In the genomic region with DNA sequence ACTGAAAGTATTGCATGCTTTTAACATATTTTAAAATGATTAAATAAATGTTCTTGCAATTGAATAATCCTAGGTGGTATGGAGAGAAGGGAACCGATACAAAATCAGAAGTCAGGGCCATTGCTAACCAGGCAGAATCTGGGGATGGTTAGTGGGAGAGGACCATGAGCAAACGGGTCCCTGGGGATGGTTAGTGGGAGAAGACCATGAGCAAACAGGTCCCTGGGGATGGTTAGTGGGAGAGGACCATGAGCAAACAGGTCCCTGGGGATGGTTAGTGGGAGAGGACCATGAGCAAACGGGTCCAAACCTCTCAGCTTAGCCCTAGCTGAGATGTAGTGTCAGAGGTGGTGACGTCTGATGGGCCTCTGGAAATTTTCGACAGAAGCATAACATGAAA, we compare ENCODE assay signal across 27 mouse cellular contexts. TPM values are rescaled to one million over a fixed set of nuclear protein-coding genes. Genes with fewer than 3 reads are reported as not detected.
"Had no signal": no experiment of that assay in that cellular context is flagged by ENCODE, and none has a peak within 500 bp of the region (broad histone marks: within the 10 kb centered on the region; RNA-seq: fewer than 3 reads in every experiment).

No protein-coding gene starts in this region.

- H3K9me3 ChIP-seq: heart, embryonic 10.5 days; heart, embryonic 12.5 days; hindbrain, embryonic 10.5 days; hindbrain, embryonic 12.5 days; intestine, embryonic 15.5 days; limb, embryonic 13.5 days; limb, embryonic 15.5 days; liver, embryonic 12.5 days had no signal

- H3K36me3 ChIP-seq: heart, embryonic 10.5 days; heart, embryonic 12.5 days; hindbrain, embryonic 10.5 days; hindbrain, embryonic 12.5 days; intestine, embryonic 15.5 days; limb, embryonic 13.5 days; limb, embryonic 15.5 days; liver, embryonic 12.5 days had no signal

- ATAC-seq: hindbrain, embryonic 16.5 days; inflammation-experienced regulatory T-cells, adult 6 months; intestine, embryonic 15.5 days; intestine, postnatal 0 days; liver, embryonic 12.5 days had no signal

- H3K4me1 ChIP-seq: heart, embryonic 10.5 days; heart, embryonic 12.5 days; hindbrain, embryonic 10.5 days; hindbrain, embryonic 12.5 days; intestine, embryonic 15.5 days; limb, embryonic 13.5 days; limb, embryonic 15.5 days; liver, embryonic 12.5 days had no signal

- H3K27me3 ChIP-seq: heart, embryonic 12.5 days; hindbrain, embryonic 12.5 days; intestine, embryonic 15.5 days; limb, embryonic 13.5 days; limb, embryonic 15.5 days; liver, embryonic 12.5 days had no signal

- H3K4me3 ChIP-seq: gastrocnemius, adult 2 months; heart, embryonic 10.5 days; heart, embryonic 12.5 days; hindbrain, embryonic 10.5 days; hindbrain, embryonic 12.5 days; intestine, embryonic 15.5 days; layer of hippocampus, adult 2 months; left cerebral cortex, adult 2 months; limb, embryonic 13.5 days; limb, embryonic 15.5 days; liver, embryonic 12.5 days had no signal

- H3K4me2 ChIP-seq: heart, embryonic 12.5 days; hindbrain, embryonic 12.5 days; hindbrain, embryonic 14.5 days; intestine, embryonic 15.5 days; limb, embryonic 13.5 days; limb, embryonic 15.5 days; liver, embryonic 12.5 days had no signal

- H3K27ac ChIP-seq: gastrocnemius, adult 2 months; heart, embryonic 10.5 days; hindbrain, embryonic 10.5 days; hindbrain, embryonic 12.5 days; hindbrain, embryonic 14.5 days; intestine, embryonic 15.5 days; layer of hippocampus, adult 2 months; left cerebral cortex, adult 2 months; limb, embryonic 13.5 days; limb, embryonic 15.5 days; liver, embryonic 12.5 days; liver, embryonic 14.5 days had no signal

- DNase-seq: gastrocnemius, adult 2 months; gastrocnemius, postnatal 10 days; gastrocnemius, postnatal 25 days; heart, postnatal 10 days; heart, postnatal 4 days; kidney, adult 18-20 months; kidney, adult 8-10 months; kidney, postnatal 4 days had no signal

- H3K9ac ChIP-seq: heart, embryonic 12.5 days; hindbrain, embryonic 12.5 days; hindbrain, embryonic 14.5 days; intestine, embryonic 15.5 days; limb, embryonic 13.5 days; limb, embryonic 15.5 days; liver, embryonic 12.5 days; liver, embryonic 14.5 days had no signal

RNA-seq across cellular contexts. Expression of gene Gm10645, which starts 55.8 kb away (rescaled TPM):
- total RNA-seq: gastrocnemius, adult 2 months; gastrocnemius, postnatal 25 days; gastrocnemius, postnatal 4 days; granulocyte monocyte progenitor cell, adult 5-6 weeks; heart, adult 8-10 months; liver, adult 2 months had no signal
- polyA plus RNA-seq: inflammation-experienced regulatory T-cells, adult 6 months had no signal
